ENCODE assay signal across 8 mouse cellular contexts in genomic region chr12:24706764-24707479, GRCm38 (mm10). TPM values are rescaled to one million over a fixed set of nuclear protein-coding genes. Genes with fewer than 3 reads are reported as not detected.
DNase-seq lines count a peak whose midpoint lies in the region; ATAC-seq and TF ChIP-seq lines count a peak whose summit lies in the region.

No protein-coding gene starts in this region.

- H3K27me3 ChIP-seq in G1E (ENCODE audit: insufficient read depth, low read length), result no peaks in the 10 kb centered on the region
- H3K27me3 ChIP-seq in erythroblast, embryonic 14.5 days (ENCODE audit: control insufficient read depth), result no peaks in the 10 kb centered on the region
- no peaks in the 10 kb centered on the region for H3K27me3 ChIP-seq in kidney, adult 2 months (replicated peaks; ENCODE audit: control insufficient read depth, insufficient read depth, low read length)
- no peaks in the 10 kb centered on the region for H3K27me3 ChIP-seq in testis, adult 2 months (ENCODE audit: control insufficient read depth, insufficient read depth, low read length)

- H3K9me3 ChIP-seq in G1E (replicated peaks), result no peaks in the 10 kb centered on the region
- H3K9me3 ChIP-seq in erythroblast, embryonic 14.5 days (ENCODE audit: control insufficient read depth, low read length), result no peaks in the 10 kb centered on the region

- no peak overlapping the region for H3K27ac ChIP-seq in kidney, adult 2 months (ENCODE audit: insufficient read depth, low read depth, low read length)
- peak overlapping the region; percentile 87; the same call in 1 of the 2 replicates for H3K27ac ChIP-seq in testis, adult 2 months (ENCODE audit: control insufficient read depth, insufficient read depth, low read depth, low read length)

- ATAC-seq in G1E (ENCODE audit: extremely low read depth, insufficient number of reproducible peaks, low FRiP score, poor library complexity, severe bottlenecking), result peak; percentile 56
- peak; percentile 54 for ATAC-seq in megakaryocyte-erythroid progenitor cell, adult 5-6 weeks (replicated peaks; ENCODE audit: low FRiP score, low TSS enrichment, poor library complexity, severe bottlenecking)

- no peak for TF ChIP-seq CTCF in G1E (IDR thresholded peaks at IDR 0.05; ENCODE audit: low read depth, low read length)
- no peak for TF ChIP-seq CTCF in kidney, adult 2 months (conservative IDR thresholded peaks at IDR 0.05; ENCODE audit: insufficient read depth, insufficient read length, low read depth, low read length)
- no peak for TF ChIP-seq CTCF in testis, adult 2 months (IDR thresholded peaks at IDR 0.05; ENCODE audit: control insufficient read depth, insufficient read depth, insufficient replicate concordance, low read depth, low read length)

- DNase-seq in A20 (ENCODE audit: low read depth, low spot score) (peak; percentile 89), G1E (ENCODE audit: low spot score) (peak; percentile 96)
- peak; percentile 72 for DNase-seq in kidney, adult 2 months
- no peak for DNase-seq in right cerebral cortex, postnatal 4 days
- no peak for DNase-seq in left cerebral cortex, adult 11 months (ENCODE audit: low spot score)

- H3K4me1 ChIP-seq in G1E (ENCODE audit: insufficient read depth, low read depth, low read length), result peaks cover 61% of the 10 kb centered on the region
- H3K4me1 ChIP-seq in erythroblast, embryonic 14.5 days (ENCODE audit: control insufficient read depth), result peaks cover 72% of the 10 kb centered on the region
- H3K4me1 ChIP-seq in kidney, adult 2 months (ENCODE audit: control insufficient read depth, insufficient read depth, low read length), result peaks cover 7% of the 10 kb centered on the region; the same call in 1 of the 2 replicates
- H3K4me1 ChIP-seq in testis, adult 2 months (ENCODE audit: control insufficient read depth, insufficient read depth, low read length), result peaks cover 15% of the 10 kb centered on the region

- TF ChIP-seq POLR2A in kidney, adult 2 months (IDR thresholded peaks at IDR 0.05; ENCODE audit: low read depth, low read length), result no peak
- no peak for TF ChIP-seq POLR2A in testis, adult 2 months (IDR thresholded peaks at IDR 0.05; ENCODE audit: control insufficient read depth, low read depth, low read length)

- 9% methylated on average over 27 of the region's 27 CpGs for WGBS in kidney, adult 2 months

- H3K4me3 ChIP-seq in G1E (ENCODE audit: low read depth, low read length), result peak overlapping the region; percentile 91
- peak overlapping the region; percentile 100 for H3K4me3 ChIP-seq in erythroblast, embryonic 14.5 days (replicated peaks)
- no peak overlapping the region for H3K4me3 ChIP-seq in kidney, adult 2 months (ENCODE audit: insufficient read depth, low read depth, low read length)
- H3K4me3 ChIP-seq in testis, adult 2 months (ENCODE audit: control insufficient read depth, low read depth, low read length), result peak overlapping the region; percentile 91

- peaks cover 55% of the 10 kb centered on the region for H3K36me3 ChIP-seq in G1E (replicated peaks)
- H3K36me3 ChIP-seq in erythroblast, embryonic 14.5 days (ENCODE audit: control insufficient read depth), result peaks cover 73% of the 10 kb centered on the region
- H3K36me3 ChIP-seq in kidney, adult 2 months (ENCODE audit: control insufficient read depth, insufficient read depth, low read length), result no peaks in the 10 kb centered on the region
- H3K36me3 ChIP-seq in testis, adult 2 months (ENCODE audit: control insufficient read depth, insufficient read depth, low read length), result no peaks in the 10 kb centered on the region

RNA-seq across cellular contexts. Expression of gene Rrm2, which starts 1.1 kb away (rescaled TPM):
- total RNA-seq in G1E (2014; fragmentation: Nextera tagmentation), result 330 and 343 TPM in 2 replicates
- 304 and 352 TPM in 2 replicates for total RNA-seq in G1E (2017)
- 504 and 622 TPM in 2 replicates for polyA plus RNA-seq in G1E (2012)
- 77.0 and 84.2 TPM in 2 replicates for polyA plus RNA-seq in erythroblast, embryonic 14.5 days (2012)
- polyA plus RNA-seq in kidney, adult 2 months (2012; rRNA removed), result 1.3 and 1.6 TPM in 2 replicates
- 188 and 245 TPM in 2 replicates for total RNA-seq in megakaryocyte-erythroid progenitor cell, adult 5-6 weeks (2014; fragmentation: Nextera tagmentation)
- total RNA-seq in megakaryocyte-erythroid progenitor cell, adult 5-6 weeks (2017), result 98.3 and 173 TPM in 2 replicates
- 5.3 and 5.5 TPM in 2 replicates for polyA plus RNA-seq in testis, adult 2 months (2012; rRNA removed)

RNA-seq across cellular contexts. Expression of gene Cys1, which starts 25.3 kb away (rescaled TPM):
- total RNA-seq in G1E (2014; fragmentation: Nextera tagmentation), result 1.2 TPM in 1 of 2 replicates, not detected in the other
- 0.12 TPM in 1 of 2 replicates, not detected in the other for total RNA-seq in G1E (2017)
- polyA plus RNA-seq in G1E (2012), result not detected in 2 replicates
- polyA plus RNA-seq in erythroblast, embryonic 14.5 days (2012), result not detected in 2 replicates
- 71.1 and 93.2 TPM in 2 replicates for polyA plus RNA-seq in kidney, adult 2 months (2012; rRNA removed)
- total RNA-seq in megakaryocyte-erythroid progenitor cell, adult 5-6 weeks (2014; fragmentation: Nextera tagmentation), result not detected in 2 replicates
- not detected in 2 replicates for total RNA-seq in megakaryocyte-erythroid progenitor cell, adult 5-6 weeks (2017)
- polyA plus RNA-seq in testis, adult 2 months (2012; rRNA removed), result 1.2 and 1.7 TPM in 2 replicates

RNA-seq across cellular contexts. Expression of gene Klf11, which starts 55.8 kb away (rescaled TPM):
- total RNA-seq in G1E (2014; fragmentation: Nextera tagmentation) (16.0 and 18.9 TPM in 2 replicates), G1E (2017) (7.0 and 7.5 TPM in 2 replicates)
- 17.4 and 19.2 TPM in 2 replicates for polyA plus RNA-seq in G1E (2012)
- polyA plus RNA-seq in erythroblast, embryonic 14.5 days (2012), result 13.4 and 13.7 TPM in 2 replicates
- 8.4 and 8.5 TPM in 2 replicates for polyA plus RNA-seq in kidney, adult 2 months (2012; rRNA removed)
- total RNA-seq in megakaryocyte-erythroid progenitor cell, adult 5-6 weeks (2014; fragmentation: Nextera tagmentation), result 10.9 and 16.6 TPM in 2 replicates
- total RNA-seq in megakaryocyte-erythroid progenitor cell, adult 5-6 weeks (2017), result 15.7 and 18.6 TPM in 2 replicates
- polyA plus RNA-seq in testis, adult 2 months (2012; rRNA removed), result 2.5 and 3.4 TPM in 2 replicates

Comparison
In these comparisons a context has a peak if more than half of its experiments do, and no peak if none do; other contexts are left out.
1. DNase-seq: peak in A20 (single experiment), G1E (single experiment) and kidney, adult 2 months (single experiment); none in right cerebral cortex, postnatal 4 days (single experiment) and left cerebral cortex, adult 11 months (single experiment).
2. RNA of gene Rrm2, which starts 1.1 kb away (polyA plus RNA-seq): 504 to 622 TPM in G1E and 77.0 to 84.2 TPM in erythroblast, embryonic 14.5 days; 5.3 to 5.5 TPM in testis, adult 2 months and 1.3 to 1.6 TPM in kidney, adult 2 months; every median in the first group is over 10 times any median in the second.
3. RNA of gene Cys1, which starts 25.3 kb away (polyA plus RNA-seq): 71.1 to 93.2 TPM in kidney, adult 2 months; 1.2 to 1.7 TPM in testis, adult 2 months, not detected in G1E and not detected in erythroblast, embryonic 14.5 days; every median in the first group is over 10 times any median in the second.